Mouse (Mus musculus) midbrain, embryonic 13.5 days (tissue): ENCODE data around the gene Cotl1. TPM values are rescaled to one million over a fixed set of nuclear protein-coding genes. Genes with fewer than 3 reads are reported as not detected.

Experiments used
- ATAC-seq: fragments of 200-750 bp; cut with Nextera tagmentation; 2 replicates; pipeline ENCODE4 v1.8.0; 2017; ENCODE audit warnings: mild to moderate bottlenecking, moderate TSS enrichment, moderate library complexity
- H3K27ac ChIP-seq: fragments of 300-500 bp; sonication (generic); 2 replicates; pipeline ENCODE4 v1.5.1; 2015; ENCODE audit warnings: inconsistent platforms, mild to moderate bottlenecking, moderate library complexity
- H3K27me3 ChIP-seq: fragments of 300-500 bp; sonication (generic); 2 replicates; pipeline ENCODE4 v1.6.1; 2015; ENCODE audit warnings: mild to moderate bottlenecking, inconsistent platforms
- H3K36me3 ChIP-seq: fragments of 300-500 bp; sonication (generic); 2 replicates; pipeline ENCODE4 v1.6.1; 2015; ENCODE audit warnings: mild to moderate bottlenecking, inconsistent platforms
- H3K4me1 ChIP-seq: fragments of 300-500 bp; sonication (generic); replicated peaks from 2 replicates; pipeline ENCODE4 v1.6.1; 2015; ENCODE audit warnings: inconsistent platforms
- H3K4me2 ChIP-seq: fragments of 300-500 bp; sonication (generic); replicated peaks from 2 replicates; pipeline ENCODE4 v1.6.1; 2015; ENCODE audit warnings: moderate library complexity, mild to moderate bottlenecking, inconsistent platforms
- H3K4me3 ChIP-seq: fragments of 300-500 bp; sonication (generic); replicated peaks from 2 replicates; pipeline ENCODE4 v1.5.1; 2015; ENCODE audit warnings: mild to moderate bottlenecking, inconsistent platforms
- H3K9ac ChIP-seq: fragments of 300-500 bp; sonication (generic); replicated peaks from 2 replicates; pipeline ENCODE4 v1.6.1; 2015; ENCODE audit warnings: mild to moderate bottlenecking, inconsistent platforms
- H3K9me3 ChIP-seq: fragments of 300-500 bp; sonication (generic); 2 replicates; pipeline ENCODE4 v1.6.1; 2016; ENCODE audit warnings: mild to moderate bottlenecking, inconsistent platforms
- WGBS: fragments of 180-500 bp; shearing (Covaris S2); methylation state at CpG from one replicate; pipeline ENCODE4 v1.1.7; 2015; 5-methylcytosine and 5-hydroxymethylcytosine counted together
- polyA plus RNA-seq: library from polyadenylated mRNA; unstranded; fragments of >200 nt; fragmentation: Nextera tagmentation; extraction: Ambion mirVana; gene quantifications from 2 replicates; pipeline ENCODE4 v1.2.1, GENCODE M21; 2015

Cotl1 gene
- polyA plus RNA-seq, 1 experiment from 2014 or later: 105 TPM

GRCm38 (mm10) chr8:119827721-119828153 is 12.6 kb downstream of the Cotl1 start:
- H3K4me1 ChIP-seq: peaks cover 70% of the 10 kb centered on the region
- no peaks in the 10 kb centered on the region for H3K27me3 ChIP-seq
- H3K36me3 ChIP-seq: peaks cover under 1% of the 10 kb centered on the region; the same call in 1 of the 2 replicates
- H3K9me3 ChIP-seq: no peaks in the 10 kb centered on the region
- peak overlapping the region; percentile 23; the same call in 1 of the 2 replicates for H3K9ac ChIP-seq
- 33% methylated on average over 4 of the region's 4 CpGs for WGBS
- 0 out of 2 replicates have a peak overlapping the region, but pooled peaks have one; percentile 39 for H3K27ac ChIP-seq
- H3K4me2 ChIP-seq: no peak overlapping the region
- H3K4me3 ChIP-seq: no peak overlapping the region
- no peak for ATAC-seq

GRCm38 (mm10) chr8:119826982-119827381 is 13.4 kb downstream of the Cotl1 start:
- H3K4me1 ChIP-seq: peaks cover 62% of the 10 kb centered on the region
- WGBS: 86% methylated on average over 5 of the region's 5 CpGs
- no peak overlapping the region for H3K9ac ChIP-seq
- ATAC-seq: no peak
- no peaks in the 10 kb centered on the region for H3K9me3 ChIP-seq
- peaks cover 8% of the 10 kb centered on the region for H3K36me3 ChIP-seq
- H3K4me2 ChIP-seq: no peak overlapping the region
- no peaks in the 10 kb centered on the region for H3K27me3 ChIP-seq
- no peak overlapping the region for H3K27ac ChIP-seq
- H3K4me3 ChIP-seq: no peak overlapping the region

- Histone ChIP-seq H3K27me3 (no peaks in the 10 kb centered on the region), H3K9ac (no peak overlapping the region), H3K36me3 (peaks cover 15% of the 10 kb centered on the region), H3K4me2 (no peak overlapping the region), H3K27ac (no peak overlapping the region), H3K4me1 (peaks cover 54% of the 10 kb centered on the region), H3K4me3 (no peak overlapping the region), H3K9me3 (no peaks in the 10 kb centered on the region)
- ATAC-seq: no peak
- 89% methylated on average over 19 of the region's 19 CpGs for WGBS
Observed at GRCm38 (mm10) chr8:119825950-119826730, 14.2 kb downstream of the Cotl1 start.

- WGBS: 82% methylated on average over 11 of the region's 11 CpGs
- H3K36me3 ChIP-seq: peaks cover 27% of the 10 kb centered on the region
- ATAC-seq: no peak
- H3K4me2 ChIP-seq: no peak overlapping the region
- no peak overlapping the region for H3K9ac ChIP-seq
- no peaks in the 10 kb centered on the region for H3K27me3 ChIP-seq
- H3K27ac ChIP-seq: no peak overlapping the region
- H3K4me1 ChIP-seq: peaks cover 41% of the 10 kb centered on the region
- H3K9me3 ChIP-seq: no peaks in the 10 kb centered on the region
- no peak overlapping the region for H3K4me3 ChIP-seq
Observed at GRCm38 (mm10) chr8:119824809-119825273, 15.5 kb downstream of the Cotl1 start.

GRCm38 (mm10) chr8:119824100-119824499 is 16.2 kb downstream of the Cotl1 start:
- Histone ChIP-seq H3K4me1 (peaks cover 38% of the 10 kb centered on the region), H3K4me3 (no peak overlapping the region), H3K27ac (no peak overlapping the region), H3K27me3 (no peaks in the 10 kb centered on the region), H3K36me3 (peaks cover 34% of the 10 kb centered on the region), H3K9me3 (no peaks in the 10 kb centered on the region), H3K9ac (no peak overlapping the region), H3K4me2 (no peak overlapping the region)
- 42% methylated on average over 4 of the region's 4 CpGs for WGBS
- no peak for ATAC-seq

GRCm38 (mm10) chr8:119823278-119823677 is 17.1 kb downstream of the Cotl1 start:
- WGBS: 97% methylated on average over 9 of the region's 9 CpGs
- ATAC-seq: no peak

GRCm38 (mm10) chr8:119821691-119822090 is 18.7 kb downstream of the Cotl1 start:
- H3K9me3 ChIP-seq: no peaks in the 10 kb centered on the region
- 94% methylated on average over 6 of the region's 6 CpGs for WGBS
- peaks cover 25% of the 10 kb centered on the region for H3K4me1 ChIP-seq
- no peak for ATAC-seq
- peaks cover 45% of the 10 kb centered on the region for H3K36me3 ChIP-seq
- no peak overlapping the region for H3K27ac ChIP-seq
- H3K4me3 ChIP-seq: no peak overlapping the region
- no peaks in the 10 kb centered on the region for H3K27me3 ChIP-seq
- H3K9ac ChIP-seq: no peak overlapping the region
- no peak overlapping the region for H3K4me2 ChIP-seq

More at GRCm38 (mm10) chr8:119823278-119823677, 17.1 kb downstream of the Cotl1 start:
- no peak overlapping the region for H3K9ac ChIP-seq
- H3K4me1 ChIP-seq: peaks cover 30% of the 10 kb centered on the region
- no peak overlapping the region for H3K27ac ChIP-seq
- H3K27me3 ChIP-seq: no peaks in the 10 kb centered on the region
- H3K4me3 ChIP-seq: no peak overlapping the region
- no peak overlapping the region for H3K4me2 ChIP-seq
- H3K9me3 ChIP-seq: no peaks in the 10 kb centered on the region
- H3K36me3 ChIP-seq: peaks cover 43% of the 10 kb centered on the region

GRCm38 (mm10) chr8:119819976-119820375 is 20.4 kb downstream of the Cotl1 start:
- Histone ChIP-seq H3K36me3 (peaks cover 46% of the 10 kb centered on the region), H3K4me3 (no peak overlapping the region), H3K4me1 (peaks cover 29% of the 10 kb centered on the region), H3K27me3 (no peaks in the 10 kb centered on the region), H3K9ac (no peak overlapping the region), H3K4me2 (no peak overlapping the region), H3K9me3 (no peaks in the 10 kb centered on the region), H3K27ac (no peak overlapping the region)
- no peak for ATAC-seq
- 93% methylated on average over 8 of the region's 8 CpGs for WGBS

GRCm38 (mm10) chr8:119819316-119819715 is 21.0 kb downstream of the Cotl1 start:
- Histone ChIP-seq H3K4me2 (no peak overlapping the region), H3K4me3 (no peak overlapping the region), H3K36me3 (peaks cover 52% of the 10 kb centered on the region), H3K27me3 (no peaks in the 10 kb centered on the region), H3K4me1 (peaks cover 29% of the 10 kb centered on the region), H3K9me3 (no peaks in the 10 kb centered on the region), H3K9ac (no peak overlapping the region), H3K27ac (no peak overlapping the region)
- WGBS: 56% methylated on average over 7 of the region's 7 CpGs
- no peak for ATAC-seq

- Histone ChIP-seq H3K4me1 (peaks cover 40% of the 10 kb centered on the region), H3K9me3 (no peaks in the 10 kb centered on the region), H3K36me3 (peaks cover 49% of the 10 kb centered on the region), H3K4me2 (no peak overlapping the region), H3K4me3 (no peak overlapping the region), H3K27ac (peak overlapping the region; percentile 39; the same call in 1 of the 2 replicates), H3K9ac (no peak overlapping the region), H3K27me3 (no peaks in the 10 kb centered on the region)
- no peak for ATAC-seq
- WGBS: 35% methylated on average over 12 of the region's 12 CpGs
Observed at GRCm38 (mm10) chr8:119817446-119817845, 22.9 kb downstream of the Cotl1 start.

GRCm38 (mm10) chr8:119816219-119816618 is 24.1 kb downstream of the Cotl1 start:
- no peak overlapping the region for H3K4me3 ChIP-seq
- H3K36me3 ChIP-seq: peaks cover 38% of the 10 kb centered on the region
- no peak for ATAC-seq
- H3K9ac ChIP-seq: no peak overlapping the region
- no peak overlapping the region for H3K4me2 ChIP-seq
- H3K4me1 ChIP-seq: peaks cover 52% of the 10 kb centered on the region
- H3K27ac ChIP-seq: no peak overlapping the region
- H3K27me3 ChIP-seq: no peaks in the 10 kb centered on the region
- no peaks in the 10 kb centered on the region for H3K9me3 ChIP-seq
- 70% methylated on average over 6 of the region's 6 CpGs for WGBS

GRCm38 (mm10) chr8:119812650-119813431 is 27.5 kb downstream of the Cotl1 start:
- peaks cover 23% of the 10 kb centered on the region for H3K36me3 ChIP-seq
- WGBS: 77% methylated on average over 12 of the region's 12 CpGs
- H3K4me1 ChIP-seq: peaks cover 65% of the 10 kb centered on the region
- H3K9me3 ChIP-seq: no peaks in the 10 kb centered on the region
- H3K4me3 ChIP-seq: no peak overlapping the region
- no peak overlapping the region for H3K9ac ChIP-seq
- no peak overlapping the region for H3K4me2 ChIP-seq
- no peaks in the 10 kb centered on the region for H3K27me3 ChIP-seq
- no peak overlapping the region for H3K27ac ChIP-seq
- ATAC-seq: no peak
